Comparison of ENCODE assay signal across 9 mouse cellular contexts in the genomic region with DNA sequence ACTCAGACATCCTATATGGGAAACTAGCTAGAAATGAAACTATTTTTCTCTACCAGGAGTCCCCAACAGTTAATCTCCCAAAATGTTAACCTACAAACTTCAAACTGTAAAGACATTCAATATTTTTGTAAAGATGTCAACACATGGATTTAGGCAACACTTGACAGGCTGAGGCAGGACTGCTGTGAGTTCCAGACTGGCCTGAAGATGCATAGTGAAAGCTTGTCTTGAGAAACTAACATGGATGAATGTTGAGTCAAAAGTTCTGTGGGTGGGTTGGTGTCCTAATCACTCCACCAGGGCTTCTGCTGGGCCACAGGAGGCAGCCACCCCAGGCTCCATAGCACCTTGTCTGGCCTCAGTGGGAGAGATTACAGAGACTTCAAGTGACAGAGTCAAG. TPM values are rescaled to one million over a fixed set of nuclear protein-coding genes. Genes with fewer than 3 reads are reported as not detected.
A peak's percentile ranks its signal among the peaks of the same experiment; 100 is the strongest.
DNase-seq lines count a peak whose midpoint lies in the region; ATAC-seq and TF ChIP-seq lines count a peak whose summit lies in the region.
"Had no signal": no experiment of that assay in that cellular context is flagged by ENCODE, and none has a peak within 500 bp of the region (broad histone marks: within the 10 kb centered on the region; RNA-seq: fewer than 3 reads in every experiment).

No protein-coding gene starts in this region.

- no peak overlapping the region for H3K4me3 ChIP-seq in lung, embryonic 16.5 days (ENCODE audit: low read length)
- peak overlapping the region; percentile 31; the same call in 1 of the 2 replicates for H3K4me3 ChIP-seq in embryonic fibroblast, embryonic 13.5 days (ENCODE audit: insufficient read depth, low read length)
- H3K4me3 ChIP-seq in hindbrain, postnatal 0 days (ENCODE audit: low read length), result no peak overlapping the region
- H3K4me3 ChIP-seq in midbrain, embryonic 14.5 days (replicated peaks; ENCODE audit: low read depth, low read length), result 0 out of 2 replicates have a peak overlapping the region, but pooled peaks have one; percentile 84

- TF ChIP-seq POLR2A in embryonic fibroblast, embryonic 13.5 days (IDR thresholded peaks at IDR 0.05; ENCODE audit: low read depth, low read length), result no peak

- H3K36me3 ChIP-seq in lung, embryonic 16.5 days (ENCODE audit: control insufficient read depth, insufficient read depth, low read length), result 0 out of 2 replicates have a peak, but pooled peaks cover 4% of the 10 kb centered on the region
- H3K36me3 ChIP-seq in hindbrain, postnatal 0 days (ENCODE audit: insufficient read depth, low read length), result no peaks in the 10 kb centered on the region
- H3K36me3 ChIP-seq in midbrain, embryonic 14.5 days (ENCODE audit: control insufficient read depth, insufficient read depth, low read length), result no peaks in the 10 kb centered on the region

- no peak for ATAC-seq in lung, embryonic 16.5 days (ENCODE audit: low read depth)
- ATAC-seq in hindbrain, postnatal 0 days, result no peak
- ATAC-seq in midbrain, embryonic 14.5 days (ENCODE audit: low FRiP score, low TSS enrichment), result no peak

- peaks cover 12% of the 10 kb centered on the region for H3K4me1 ChIP-seq in lung, embryonic 16.5 days (replicated peaks; ENCODE audit: control insufficient read depth, insufficient read depth, low read length)
- peaks cover 9% of the 10 kb centered on the region; the same call in 1 of the 2 replicates for H3K4me1 ChIP-seq in embryonic fibroblast, embryonic 13.5 days (ENCODE audit: control insufficient read depth, insufficient read depth, low read length)
- H3K4me1 ChIP-seq in hindbrain, postnatal 0 days (ENCODE audit: insufficient read depth, low read length), result peaks cover 14% of the 10 kb centered on the region
- peaks cover 14% of the 10 kb centered on the region for H3K4me1 ChIP-seq in midbrain, embryonic 14.5 days (ENCODE audit: control insufficient read depth, insufficient read depth, low read length)

- H3K4me2 ChIP-seq in lung, embryonic 16.5 days (ENCODE audit: low read depth, low read length), result peak overlapping the region; percentile 79; the same call in 1 of the 2 replicates
- H3K4me2 ChIP-seq in hindbrain, postnatal 0 days (ENCODE audit: low read depth, low read length), result peak overlapping the region; percentile 77
- peak overlapping the region; percentile 81 for H3K4me2 ChIP-seq in midbrain, embryonic 14.5 days (ENCODE audit: low read length)

- no peak for TF ChIP-seq CTCF in embryonic fibroblast, embryonic 13.5 days (IDR thresholded peaks at IDR 0.05; ENCODE audit: borderline replicate concordance, insufficient read depth, low read length)
- TF ChIP-seq CTCF in hindbrain, postnatal 0 days (IDR thresholded peaks at IDR 0.05; ENCODE audit: low read depth), result no peak

- H3K9ac ChIP-seq in lung, embryonic 16.5 days (ENCODE audit: low read length), result no peak overlapping the region
- H3K9ac ChIP-seq in hindbrain, postnatal 0 days (replicated peaks; ENCODE audit: low read length), result no peak overlapping the region
- no peak overlapping the region for H3K9ac ChIP-seq in midbrain, embryonic 14.5 days (replicated peaks; ENCODE audit: low read length)

- DNase-seq in lung, postnatal 10 days, result no peak
- no peak for DNase-seq in hindbrain, postnatal 0 days (ENCODE audit: low spot score)
- no peak for DNase-seq in midbrain, embryonic 14.5 days
- no peak for DNase-seq in frontal cortex, adult 2 months (ENCODE audit: extremely low spot score in 1 of 2, low spot score in 1 of 2)
- DNase-seq in layer of hippocampus, adult 18-20 months (ENCODE audit: low spot score in 2 of 2), result no peak
- DNase-seq: cerebellum, postnatal 10 days; kidney, adult 2 months had no signal

- no peak overlapping the region for H3K27ac ChIP-seq in lung, embryonic 16.5 days (ENCODE audit: low read length)
- no peak overlapping the region for H3K27ac ChIP-seq in embryonic fibroblast, embryonic 13.5 days (ENCODE audit: insufficient read depth, low read length)
- no peak overlapping the region for H3K27ac ChIP-seq in hindbrain, postnatal 0 days
- no peak overlapping the region for H3K27ac ChIP-seq in midbrain, embryonic 14.5 days (replicated peaks; ENCODE audit: low read depth, low read length)

- no peaks in the 10 kb centered on the region for H3K9me3 ChIP-seq in lung, embryonic 16.5 days (ENCODE audit: control insufficient read depth, low read length)
- H3K9me3 ChIP-seq in hindbrain, postnatal 0 days (ENCODE audit: low read length), result no peaks in the 10 kb centered on the region
- no peaks in the 10 kb centered on the region for H3K9me3 ChIP-seq in midbrain, embryonic 14.5 days (ENCODE audit: control insufficient read depth, low read length)

- H3K27me3 ChIP-seq in lung, embryonic 16.5 days (ENCODE audit: control insufficient read depth, insufficient read depth, low read depth, low read length), result no peaks in the 10 kb centered on the region
- no peaks in the 10 kb centered on the region for H3K27me3 ChIP-seq in hindbrain, postnatal 0 days (ENCODE audit: insufficient read depth, low read length)
- no peaks in the 10 kb centered on the region for H3K27me3 ChIP-seq in midbrain, embryonic 14.5 days (ENCODE audit: control insufficient read depth, insufficient read depth, low read length)

RNA-seq across cellular contexts. Expression of a gene that starts 2.2 kb away (rescaled TPM):
- polyA plus RNA-seq in lung, embryonic 16.5 days (2015; fragmentation: Nextera tagmentation; extraction: Ambion mirVana), result 15.3 and 15.5 TPM in 2 replicates
- polyA plus RNA-seq in embryonic fibroblast, embryonic 13.5 days (2011; ENCODE audit: insufficient read length, low read depth, missing spikeins), result 44.1 and 47.7 TPM in 2 replicates
- 24.2 and 30.5 TPM in 2 replicates for total RNA-seq in hindbrain, postnatal 0 days (2014; rRNA removed)
- polyA plus RNA-seq in hindbrain, postnatal 0 days (2015; fragmentation: Nextera tagmentation; extraction: Ambion mirVana), result 13.2 and 14.3 TPM in 2 replicates
- polyA plus RNA-seq in midbrain, embryonic 14.5 days (2014; fragmentation: Nextera tagmentation; extraction: Ambion mirVana), result 20.1 and 27.6 TPM in 2 replicates
- polyA plus RNA-seq in frontal cortex, adult 2 months (2012; rRNA removed), result 18.6 and 20.5 TPM in 2 replicates
- total RNA-seq in layer of hippocampus, adult 18-20 months (2021), result 10 to 100 TPM; 59.8 to 66.3 TPM

RNA-seq across cellular contexts. Expression of a gene that starts 8.9 kb away (rescaled TPM):
- polyA plus RNA-seq in lung, embryonic 16.5 days (2015; fragmentation: Nextera tagmentation; extraction: Ambion mirVana), result 7.3 and 14.3 TPM in 2 replicates
- polyA plus RNA-seq in embryonic fibroblast, embryonic 13.5 days (2011; ENCODE audit: insufficient read length, low read depth, missing spikeins), result not detected in 2 replicates
- 1.0 TPM in 1 of 2 replicates, not detected in the other for total RNA-seq in hindbrain, postnatal 0 days (2014; rRNA removed)
- polyA plus RNA-seq in hindbrain, postnatal 0 days (2015; fragmentation: Nextera tagmentation; extraction: Ambion mirVana), result 2.2 and 2.6 TPM in 2 replicates
- not detected in 2 replicates for polyA plus RNA-seq in midbrain, embryonic 14.5 days (2014; fragmentation: Nextera tagmentation; extraction: Ambion mirVana)
- 1.1 TPM in 1 of 2 replicates, not detected in the other for polyA plus RNA-seq in frontal cortex, adult 2 months (2012; rRNA removed)
- total RNA-seq in layer of hippocampus, adult 18-20 months (2021), result 1 to 10 TPM; 4.7 to 6.1 TPM
- polyA plus RNA-seq: kidney, adult 2 months had no signal

RNA-seq across cellular contexts. Expression of a gene that starts 19.7 kb away (rescaled TPM):
- polyA plus RNA-seq in lung, embryonic 16.5 days (2015; fragmentation: Nextera tagmentation; extraction: Ambion mirVana), result 0.11 TPM in 1 of 2 replicates, not detected in the other
- not detected in 2 replicates for polyA plus RNA-seq in embryonic fibroblast, embryonic 13.5 days (2011; ENCODE audit: insufficient read length, low read depth, missing spikeins)
- 0.31 TPM in 1 of 2 replicates, not detected in the other for total RNA-seq in hindbrain, postnatal 0 days (2014; rRNA removed)
- polyA plus RNA-seq in hindbrain, postnatal 0 days (2015; fragmentation: Nextera tagmentation; extraction: Ambion mirVana), result 0.13 and 0.34 TPM in 2 replicates
- 0.49 and 0.57 TPM in 2 replicates for polyA plus RNA-seq in midbrain, embryonic 14.5 days (2014; fragmentation: Nextera tagmentation; extraction: Ambion mirVana)
- 0.74 and 0.82 TPM in 2 replicates for polyA plus RNA-seq in frontal cortex, adult 2 months (2012; rRNA removed)
- 1 to 10 TPM in 1 of 2 experiments, under 1 TPM in 1; 0.86 to 1.5 TPM for total RNA-seq in layer of hippocampus, adult 18-20 months (2021)

RNA-seq across cellular contexts. Expression of a gene that starts 36.8 kb away (rescaled TPM):
- polyA plus RNA-seq in lung, embryonic 16.5 days (2015; fragmentation: Nextera tagmentation; extraction: Ambion mirVana), result 9.5 and 10.4 TPM in 2 replicates
- 5.9 and 6.6 TPM in 2 replicates for polyA plus RNA-seq in embryonic fibroblast, embryonic 13.5 days (2011; ENCODE audit: insufficient read length, low read depth, missing spikeins)
- 5.7 and 12.7 TPM in 2 replicates for total RNA-seq in hindbrain, postnatal 0 days (2014; rRNA removed)
- polyA plus RNA-seq in hindbrain, postnatal 0 days (2015; fragmentation: Nextera tagmentation; extraction: Ambion mirVana), result 5.1 and 6.9 TPM in 2 replicates
- polyA plus RNA-seq in midbrain, embryonic 14.5 days (2014; fragmentation: Nextera tagmentation; extraction: Ambion mirVana), result 3.7 and 3.9 TPM in 2 replicates
- 6.7 and 7.0 TPM in 2 replicates for polyA plus RNA-seq in frontal cortex, adult 2 months (2012; rRNA removed)
- total RNA-seq in layer of hippocampus, adult 18-20 months (2021), result 10 to 100 TPM; 10.0 to 11.8 TPM

RNA-seq across cellular contexts. Expression of a gene that starts 56.8 kb away (rescaled TPM):
- 1.4 and 2.1 TPM in 2 replicates for polyA plus RNA-seq in lung, embryonic 16.5 days (2015; fragmentation: Nextera tagmentation; extraction: Ambion mirVana)
- 1.0 and 1.6 TPM in 2 replicates for polyA plus RNA-seq in embryonic fibroblast, embryonic 13.5 days (2011; ENCODE audit: insufficient read length, low read depth, missing spikeins)
- total RNA-seq in hindbrain, postnatal 0 days (2014; rRNA removed), result 59.1 and 69.6 TPM in 2 replicates
- polyA plus RNA-seq in hindbrain, postnatal 0 days (2015; fragmentation: Nextera tagmentation; extraction: Ambion mirVana), result 21.0 and 24.1 TPM in 2 replicates
- 18.9 and 20.1 TPM in 2 replicates for polyA plus RNA-seq in midbrain, embryonic 14.5 days (2014; fragmentation: Nextera tagmentation; extraction: Ambion mirVana)
- 84.5 and 95.1 TPM in 2 replicates for polyA plus RNA-seq in frontal cortex, adult 2 months (2012; rRNA removed)
- total RNA-seq in layer of hippocampus, adult 18-20 months (2021), result 10 to 100 TPM; 65.5 to 74.6 TPM

Comparison
In these comparisons a context has a peak if more than half of its experiments do, and no peak if none do; other contexts are left out.
1. H3K4me3 ChIP-seq: peak in embryonic fibroblast, embryonic 13.5 days (single experiment) and midbrain, embryonic 14.5 days (single experiment); none in lung, embryonic 16.5 days (single experiment) and hindbrain, postnatal 0 days (single experiment).
2. Peak in every context shown above with its lines, with median percentiles within 50 percentile points of each other: H3K4me2 ChIP-seq.